Mouse (Mus musculus) cerebellum, adult 11 months (tissue): Measurements from ENCODE around the gene Manbal.

Experiments
- DNase-seq: peaks from one replicate; pipeline ENCODE4 v3.0.0; 2022

Gene Manbal

DNA sequence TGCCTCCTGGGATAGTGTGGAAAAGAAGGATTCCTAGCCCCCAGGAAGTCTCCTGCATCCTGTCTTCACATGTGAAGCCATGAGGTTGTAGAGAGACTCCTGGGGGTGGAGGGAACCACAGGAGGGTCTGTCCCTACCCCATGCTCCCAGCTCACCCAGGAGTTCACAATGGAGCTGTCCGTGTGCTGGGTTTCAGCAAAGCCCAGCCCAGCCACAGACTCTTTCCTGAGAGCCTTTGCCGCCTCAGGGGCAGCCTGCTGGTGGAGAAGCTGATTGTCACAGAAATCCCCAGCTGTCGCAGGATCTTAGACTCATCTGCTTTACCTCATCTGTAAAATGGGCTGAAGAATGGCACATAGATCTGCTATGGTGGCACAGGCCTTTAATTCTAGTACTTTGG is 69.7 kb downstream of the Manbal start:
- DNase-seq = no peak

DNA sequence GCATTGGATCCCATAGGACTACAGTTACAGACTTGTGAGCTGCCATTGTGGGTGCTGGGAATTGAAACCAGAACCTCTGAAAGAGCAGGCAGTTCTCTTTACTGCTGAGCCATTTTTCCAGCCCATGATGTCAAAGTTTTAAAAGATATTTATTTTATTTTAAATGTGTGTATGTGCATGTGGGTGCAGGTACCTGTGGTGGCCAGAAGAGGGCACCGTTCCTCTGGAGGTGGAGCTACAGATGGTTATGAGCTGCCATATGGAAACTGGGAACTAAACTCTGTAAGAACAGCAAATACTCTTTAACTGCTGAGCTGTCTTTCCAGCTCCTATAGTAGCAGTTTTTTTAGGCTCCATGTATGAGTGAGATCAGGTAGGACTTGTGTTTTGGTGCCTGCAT is 74.0 kb downstream of the Manbal start:
- DNase-seq = no peak
